Mouse (Mus musculus) cerebellum, adult 2 months (tissue): ENCODE results near the gene Pnkp.

ENCODE experiments used
- CTCF ChIP-seq: fragments of 200-500 bp; IDR thresholded peaks from 2 replicates; pipeline ENCODE4 v1.5.1; 2011; ENCODE audit warnings: low read depth, mild to moderate bottlenecking, control low read depth, low read length, moderate library complexity, borderline replicate concordance; ENCODE audit not compliant: insufficient read depth
- POLR2A ChIP-seq: fragments of 200-500 bp; IDR thresholded peaks from 2 replicates; pipeline ENCODE4 v1.6.1; 2011; ENCODE audit warnings: low read length, control low read depth, borderline replicate concordance; ENCODE audit not compliant: insufficient read depth

- no peak for TF ChIP-seq CTCF
- no peak for TF ChIP-seq POLR2A
Observed at GRCm38 (mm10) chr7:44809466-44809865, 47.5 kb upstream of the Pnkp start.
